Mouse (Mus musculus) E14TG2a.4 (cell line): ENCODE measurements around the gene Cela3a.
A peak's percentile ranks its signal among the peaks of the same experiment; 100 is the strongest.
"Not testable (repeated sequence)": the region's sequence is repeated elsewhere in the genome, so short reads cannot be mapped to it uniquely, and the experiment has no call there.

Experiments used
- H3K27me3 ChIP-seq: 2 replicates; pipeline ENCODE4 v1.6.1; 2014; ENCODE audit warnings: low read length, control low read depth; ENCODE audit not compliant: insufficient read depth
- H3K36me3 ChIP-seq: 2 replicates; pipeline ENCODE4 v1.6.1; 2014; ENCODE audit warnings: low read length, control low read depth; ENCODE audit not compliant: insufficient read depth
- H3K4me1 ChIP-seq: replicated peaks from 2 replicates; pipeline ENCODE4 v1.6.1; 2014; ENCODE audit warnings: low read depth, low read length, control low read depth
- H3K4me3 ChIP-seq: replicated peaks from 2 replicates; pipeline ENCODE4 v1.5.1; 2014; ENCODE audit warnings: mild to moderate bottlenecking, low read length
- H3K9me3 ChIP-seq: 2 replicates; pipeline ENCODE4 v1.6.1; 2014; ENCODE audit warnings: low read length, control low read depth
- CTCF ChIP-seq: conservative IDR thresholded peaks from 2 replicates; pipeline ENCODE4 v1.5.1; 2014; ENCODE audit warnings: low read length
- NANOG ChIP-seq: IDR thresholded peaks from 2 replicates; pipeline ENCODE4 v1.6.1; 2014; ENCODE audit warnings: borderline replicate concordance, low read length, mixed read lengths
- POU5F1 ChIP-seq: IDR thresholded peaks from 2 replicates; pipeline ENCODE4 v1.6.1; 2014; ENCODE audit warnings: low read length, borderline replicate concordance

The Cela3a gene

GRCm38 (mm10) chr4:137449132-137449531 lies 39.5 kb upstream of the Cela3a start:
- Histone ChIP-seq H3K27me3 (no peaks in the 10 kb centered on the region), H3K9me3 (no peaks in the 10 kb centered on the region), H3K36me3 (no peaks in the 10 kb centered on the region), H3K4me1 (peaks cover 63% of the 10 kb centered on the region), H3K4me3 (peak overlapping the region; percentile 32; the same call in 1 of the 2 replicates)
- TF ChIP-seq CTCF (no peak), NANOG (no peak), POU5F1 (no peak)

- TF ChIP-seq CTCF (no peak), POU5F1 (no peak), NANOG (no peak)
- peaks cover 63% of the 10 kb centered on the region for H3K4me1 ChIP-seq
- no peaks in the 10 kb centered on the region for H3K27me3 ChIP-seq
- H3K36me3 ChIP-seq, result no peaks in the 10 kb centered on the region
- peak overlapping the region; percentile 43; the same call in 1 of the 2 replicates for H3K4me3 ChIP-seq
- H3K9me3 ChIP-seq, result no peaks in the 10 kb centered on the region
Measured at GRCm38 (mm10) chr4:137448641-137449040, 39.0 kb upstream of the Cela3a start.

- Histone ChIP-seq H3K36me3 (no peaks in the 10 kb centered on the region), H3K27me3 (no peaks in the 10 kb centered on the region), H3K4me1 (peaks cover 59% of the 10 kb centered on the region), H3K4me3 (peak overlapping the region; percentile 43), H3K9me3 (no peaks in the 10 kb centered on the region)
- TF ChIP-seq CTCF (no peak), NANOG (no peak), POU5F1 (no peak)
Measured at GRCm38 (mm10) chr4:137448197-137448596, 38.6 kb upstream of the Cela3a start.

DNA sequence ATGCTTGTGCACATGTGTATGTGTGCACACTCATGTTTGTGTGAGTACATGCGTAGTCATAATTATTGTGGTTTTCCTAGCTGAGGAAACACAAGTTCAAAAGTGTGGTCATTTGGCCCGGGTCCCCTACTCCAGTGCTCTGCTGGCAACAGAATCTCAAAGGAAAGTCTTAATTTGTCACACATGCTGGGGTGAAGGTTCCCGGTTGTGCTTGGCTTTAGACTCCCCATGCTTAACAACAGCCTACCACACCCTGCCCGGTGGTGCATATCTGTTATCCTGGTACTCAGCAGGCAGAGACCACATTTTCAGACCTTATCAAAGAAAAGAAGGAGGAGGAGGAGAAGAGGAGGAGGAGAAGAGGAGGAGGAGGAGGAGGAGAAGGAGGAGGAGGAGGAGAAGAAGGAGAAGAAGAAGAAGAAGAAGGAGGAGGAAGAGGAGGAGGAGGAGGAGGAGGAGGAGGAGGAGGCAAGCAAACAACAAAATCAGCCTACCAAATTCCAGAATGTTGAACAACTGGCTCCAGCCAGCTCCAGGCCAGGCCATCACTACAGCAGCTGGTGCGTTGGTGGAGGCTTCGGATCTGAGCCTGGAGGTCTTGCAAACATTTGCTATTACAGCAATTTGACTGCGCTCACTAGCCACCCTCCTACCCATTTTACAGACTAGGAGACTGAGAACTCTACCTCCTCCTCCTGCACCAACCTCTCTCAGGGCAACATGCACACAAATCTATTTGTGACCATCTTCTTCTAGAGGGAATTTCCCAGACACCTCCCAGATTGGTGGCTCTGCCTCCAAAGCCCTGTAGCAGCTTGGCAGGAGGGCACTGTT lies 38.0 kb upstream of the Cela3a start:
- Histone ChIP-seq H3K4me3 (peak overlapping the region; percentile 43), H3K27me3 (no peaks in the 10 kb centered on the region), H3K9me3 (no peaks in the 10 kb centered on the region), H3K4me1 (peaks cover 53% of the 10 kb centered on the region), H3K36me3 (no peaks in the 10 kb centered on the region)
- TF ChIP-seq NANOG, result no peak
- TF ChIP-seq CTCF, result no peak
- no peak for TF ChIP-seq POU5F1

DNA sequence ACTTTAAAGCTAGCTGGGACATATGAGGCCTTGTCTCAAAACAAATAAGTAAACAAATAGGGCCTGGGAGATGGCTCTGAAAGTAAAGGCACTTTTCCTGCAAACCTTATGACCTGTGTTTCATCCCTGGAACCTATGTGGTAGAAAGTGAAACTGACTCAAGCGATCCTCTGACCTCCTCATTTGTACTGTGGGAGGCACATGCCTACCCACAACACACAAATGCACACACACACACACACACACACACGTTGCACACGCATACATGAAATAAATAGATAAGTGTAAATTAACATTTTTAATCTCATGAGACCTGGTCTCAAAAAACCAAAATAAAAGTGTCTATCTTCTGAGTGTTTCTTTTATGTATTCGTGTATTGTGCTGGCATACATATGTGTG lies 36.3 kb upstream of the Cela3a start:
- Histone ChIP-seq H3K36me3 (no peaks in the 10 kb centered on the region), H3K4me3 (no peak overlapping the region), H3K27me3 (no peaks in the 10 kb centered on the region), H3K4me1 (peaks cover 46% of the 10 kb centered on the region), H3K9me3 (no peaks in the 10 kb centered on the region)
- no peak for TF ChIP-seq POU5F1
- TF ChIP-seq NANOG, result no peak
- no peak for TF ChIP-seq CTCF

DNA sequence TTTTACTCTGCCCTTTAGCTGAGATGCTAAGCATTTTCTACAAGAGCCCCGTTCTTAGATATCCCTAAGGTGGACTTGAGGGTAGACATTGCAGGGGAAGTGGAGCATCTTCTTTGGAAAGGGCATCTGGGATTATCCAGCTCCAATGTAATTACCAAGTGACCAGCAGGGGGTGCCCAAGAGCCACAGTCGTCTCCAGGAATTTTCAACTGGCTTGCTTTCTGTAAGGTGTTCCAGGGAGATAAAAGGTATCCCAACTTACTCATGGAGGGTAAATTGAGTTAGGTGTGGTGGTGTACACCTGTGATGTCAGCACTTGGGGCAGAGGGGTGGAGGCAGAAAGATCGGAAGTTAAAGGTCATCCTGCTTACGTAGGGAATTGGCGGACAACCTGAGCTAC lies 34.0 kb upstream of the Cela3a start:
- TF ChIP-seq CTCF (peak; percentile 84), POU5F1 (no peak), NANOG (no peak)
- Histone ChIP-seq H3K4me3 (no peak overlapping the region), H3K9me3 (no peaks in the 10 kb centered on the region), H3K4me1 (peaks cover 31% of the 10 kb centered on the region), H3K27me3 (no peaks in the 10 kb centered on the region), H3K36me3 (no peaks in the 10 kb centered on the region)

DNA sequence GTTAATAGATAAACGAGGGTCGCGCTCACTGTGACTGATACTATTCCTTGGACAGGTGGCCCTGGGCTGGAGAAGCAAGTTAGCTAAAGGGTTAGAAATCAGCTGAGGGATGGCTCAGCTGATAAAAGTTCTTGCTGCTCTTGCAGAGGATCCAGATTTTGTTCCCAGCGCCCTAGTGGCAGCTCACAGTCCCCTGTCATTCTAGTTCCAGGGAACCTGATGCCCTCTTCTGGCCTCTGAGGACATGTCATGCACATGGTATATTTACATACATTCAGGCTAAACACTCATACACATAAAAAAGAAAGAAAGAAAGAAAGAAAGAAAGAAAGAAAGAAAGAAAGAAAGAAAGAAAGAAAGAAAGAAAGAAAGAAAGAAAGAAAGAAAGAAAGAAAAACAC lies 31.7 kb upstream of the Cela3a start:
- Histone ChIP-seq H3K4me3 (no peak overlapping the region), H3K4me1 (peaks cover 21% of the 10 kb centered on the region), H3K27me3 (no peaks in the 10 kb centered on the region), H3K9me3 (no peaks in the 10 kb centered on the region), H3K36me3 (no peaks in the 10 kb centered on the region)
- TF ChIP-seq POU5F1 (no peak), NANOG (no peak), CTCF (0 out of 2 replicates have a peak, but pooled peaks have one; percentile 13)

- Histone ChIP-seq H3K4me3 (no peak overlapping the region), H3K9me3 (no peaks in the 10 kb centered on the region), H3K36me3 (no peaks in the 10 kb centered on the region), H3K4me1 (peaks cover 15% of the 10 kb centered on the region), H3K27me3 (no peaks in the 10 kb centered on the region; the same call in 1 of the 2 replicates)
- no peak for TF ChIP-seq CTCF
Measured at GRCm38 (mm10) chr4:137438842-137439241, 29.3 kb upstream of the Cela3a start.

DNA sequence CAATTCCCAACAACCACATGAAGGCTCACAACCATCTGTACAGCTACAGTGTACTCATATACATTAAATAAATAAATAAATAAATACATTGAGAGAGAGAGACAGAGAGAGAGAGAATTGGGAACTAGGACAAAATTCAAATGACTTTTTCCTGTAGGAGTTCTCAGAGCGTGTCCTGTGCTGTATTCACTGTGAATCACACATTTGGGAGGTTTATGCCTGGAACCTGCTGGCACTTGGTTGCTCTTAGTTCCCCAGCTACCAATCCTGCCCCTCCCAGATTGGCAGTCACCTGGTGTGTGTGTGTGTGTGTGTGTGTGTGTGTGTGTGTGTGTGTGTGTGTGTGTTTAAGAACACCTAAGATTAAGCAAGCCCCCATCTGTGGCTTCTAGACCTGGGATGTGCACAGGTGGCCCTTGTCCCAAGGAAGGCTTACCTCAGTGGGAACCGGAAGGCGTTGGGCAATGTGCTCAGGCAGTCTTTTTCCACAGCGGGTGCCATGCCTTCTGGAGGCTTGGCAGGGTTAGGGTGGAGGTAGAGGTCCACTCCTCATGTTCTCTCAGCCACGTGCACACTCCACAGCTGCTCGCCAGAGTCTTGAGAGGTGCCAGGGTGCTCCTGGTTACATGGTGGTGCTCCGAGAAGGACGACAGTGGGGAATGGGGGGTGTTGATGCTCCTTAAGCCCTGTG lies 27.5 kb upstream of the Cela3a start:
- Histone ChIP-seq H3K36me3 (no peaks in the 10 kb centered on the region), H3K27me3 (no peaks in the 10 kb centered on the region; the same call in 1 of the 2 replicates), H3K4me3 (no peak overlapping the region), H3K9me3 (no peaks in the 10 kb centered on the region), H3K4me1 (peaks cover 13% of the 10 kb centered on the region)
- TF ChIP-seq POU5F1, result no peak
- no peak for TF ChIP-seq NANOG
- no peak for TF ChIP-seq CTCF

DNA sequence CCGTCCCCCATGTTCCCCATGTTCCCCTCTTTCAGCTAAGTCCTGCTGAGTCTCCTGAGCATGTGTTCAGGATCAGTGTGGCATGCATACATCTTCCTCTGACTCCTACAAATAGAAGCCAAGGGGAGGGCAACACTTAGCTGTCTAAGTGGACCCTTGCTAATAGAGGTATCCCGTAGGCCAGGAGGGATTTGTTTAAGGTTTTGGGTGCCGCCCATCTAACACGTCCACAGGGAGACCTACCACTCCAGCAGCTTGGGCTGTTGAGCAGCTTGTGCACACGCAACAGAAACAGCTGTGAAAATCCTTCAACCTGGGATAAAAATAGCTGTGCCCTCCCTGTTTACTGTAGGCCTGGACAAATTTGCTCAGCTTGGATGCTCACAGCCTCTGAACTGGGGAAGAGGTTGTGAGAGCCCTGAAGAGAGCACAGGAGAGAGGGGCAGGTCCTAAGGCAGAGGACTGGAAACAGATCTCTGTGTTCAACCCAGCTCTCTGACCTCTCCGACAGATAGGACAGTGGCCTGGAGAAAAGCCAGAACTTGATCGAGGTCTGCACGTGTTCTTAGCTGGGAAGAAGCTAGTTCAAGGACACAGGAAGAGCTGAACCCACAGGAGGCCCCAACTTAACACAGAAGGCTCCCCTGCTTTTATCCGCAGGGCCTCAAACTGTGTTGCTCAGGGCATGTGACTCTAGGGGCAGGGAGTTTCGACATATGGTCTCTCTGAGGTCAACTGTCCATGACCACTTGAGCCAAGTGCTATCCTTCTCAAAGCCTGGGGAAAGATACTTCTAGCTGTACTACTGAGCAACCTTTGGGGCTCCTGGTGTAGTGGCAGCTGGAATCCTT lies 23.3 kb upstream of the Cela3a start:
- H3K4me1 ChIP-seq, H3K9me3 ChIP-seq, H3K4me3 ChIP-seq, H3K36me3 ChIP-seq: not testable (repeated sequence)
- H3K27me3 ChIP-seq, result peaks cover 13% of the 10 kb centered on the region; the same call in 1 of the 2 replicates
